Mouse (Mus musculus): ENCODE measurements around the gene Cxcl1. TPM values are rescaled to one million over a fixed set of nuclear protein-coding genes. Genes with fewer than 3 reads are reported as not detected.

Cxcl1 gene
- polyA plus RNA-seq, 1 experiment, result 5.4 TPM

GRCm38 (mm10) chr5:90857463-90857862 is 33.6 kb upstream of the Cxcl1 start:
- H3K4me1 ChIP-seq (replicated peaks; ENCODE audit: control insufficient read depth, insufficient read depth, low read length), result no peaks in the 10 kb centered on the region
- no peaks in the 10 kb centered on the region for H3K36me3 ChIP-seq (ENCODE audit: control insufficient read depth, insufficient read depth, low read length)
- no peak for DNase-seq
- no peaks in the 10 kb centered on the region for H3K27me3 ChIP-seq (ENCODE audit: control insufficient read depth, insufficient read depth, low read length)
- no peak overlapping the region for H3K27ac ChIP-seq (ENCODE audit: control insufficient read depth, insufficient read depth, low read length)
- H3K4me3 ChIP-seq (ENCODE audit: control insufficient read depth, insufficient read depth, low read length), result no peak overlapping the region
- 79% methylated on average over 5 of the region's 5 CpGs for WGBS
- no peak for TF ChIP-seq POLR2A (IDR thresholded peaks at IDR 0.05; ENCODE audit: control insufficient read depth, extremely low read depth, insufficient read depth, low read length, poor library complexity)
- TF ChIP-seq CTCF (IDR thresholded peaks at IDR 0.05; ENCODE audit: borderline replicate concordance, control insufficient read depth, extremely low read depth, insufficient read depth, low read length, poor library complexity), result no peak

DNA sequence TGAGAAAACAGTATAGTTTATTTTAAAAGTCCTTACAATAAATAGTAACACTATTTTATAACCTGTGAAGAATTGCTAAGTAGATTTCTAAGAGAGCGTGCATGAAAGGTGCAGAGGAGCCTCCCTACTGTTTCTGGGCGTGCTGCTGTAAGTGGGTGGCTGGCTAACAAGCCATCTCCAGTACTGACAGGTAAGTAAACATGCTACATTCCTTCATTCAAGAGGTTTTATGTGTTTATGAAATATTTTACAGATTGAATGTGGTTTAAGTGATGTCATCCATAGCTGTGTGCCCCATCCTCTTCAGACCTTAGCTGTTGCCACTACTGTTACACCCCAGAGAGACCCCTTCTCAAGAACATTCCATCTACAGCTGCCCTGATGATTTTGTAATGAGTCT is 32.6 kb upstream of the Cxcl1 start:
- Histone ChIP-seq H3K4me3 (ENCODE audit: control insufficient read depth, insufficient read depth, low read length) (no peak overlapping the region), H3K27me3 (ENCODE audit: control insufficient read depth, insufficient read depth, low read length) (no peaks in the 10 kb centered on the region), H3K27ac (ENCODE audit: control insufficient read depth, insufficient read depth, low read length) (no peak overlapping the region), H3K36me3 (ENCODE audit: control insufficient read depth, insufficient read depth, low read length) (no peaks in the 10 kb centered on the region), H3K4me1 (replicated peaks; ENCODE audit: control insufficient read depth, insufficient read depth, low read length) (no peaks in the 10 kb centered on the region)
- TF ChIP-seq POLR2A (IDR thresholded peaks at IDR 0.05; ENCODE audit: control insufficient read depth, extremely low read depth, insufficient read depth, low read length, poor library complexity) (no peak), CTCF (IDR thresholded peaks at IDR 0.05; ENCODE audit: borderline replicate concordance, control insufficient read depth, extremely low read depth, insufficient read depth, low read length, poor library complexity) (no peak)
- 97% methylated on average over 2 of the region's 2 CpGs for WGBS
- DNase-seq, result no peak

DNA sequence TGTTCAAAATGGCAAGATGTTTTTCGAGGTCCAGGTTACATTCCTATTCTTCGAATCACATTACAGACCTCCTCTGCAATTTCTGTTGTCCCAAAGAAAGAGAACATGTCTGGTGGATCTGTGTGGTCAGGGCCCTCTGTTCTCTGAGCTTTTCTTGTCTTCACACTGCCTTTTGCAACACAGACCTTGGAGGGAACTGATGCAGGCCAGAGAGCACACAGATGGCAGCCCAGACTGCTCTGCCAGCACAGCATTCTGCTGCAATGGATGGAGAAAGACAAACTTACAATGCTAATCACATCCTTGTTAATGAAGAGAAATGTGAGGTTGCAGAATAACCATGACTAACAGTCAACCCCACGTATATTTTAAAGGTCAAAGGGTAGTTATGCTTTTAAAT is 32.0 kb upstream of the Cxcl1 start:
- H3K27me3 ChIP-seq (ENCODE audit: control insufficient read depth, insufficient read depth, low read length), result no peaks in the 10 kb centered on the region
- no peak overlapping the region for H3K4me3 ChIP-seq (ENCODE audit: control insufficient read depth, insufficient read depth, low read length)
- H3K36me3 ChIP-seq (ENCODE audit: control insufficient read depth, insufficient read depth, low read length), result no peaks in the 10 kb centered on the region
- DNase-seq, result no peak
- WGBS, result 91% methylated on average over 3 of the region's 3 CpGs
- no peak overlapping the region for H3K27ac ChIP-seq (ENCODE audit: control insufficient read depth, insufficient read depth, low read length)
- no peaks in the 10 kb centered on the region for H3K4me1 ChIP-seq (replicated peaks; ENCODE audit: control insufficient read depth, insufficient read depth, low read length)
- TF ChIP-seq POLR2A (IDR thresholded peaks at IDR 0.05; ENCODE audit: control insufficient read depth, extremely low read depth, insufficient read depth, low read length, poor library complexity), result no peak
- TF ChIP-seq CTCF (IDR thresholded peaks at IDR 0.05; ENCODE audit: borderline replicate concordance, control insufficient read depth, extremely low read depth, insufficient read depth, low read length, poor library complexity), result no peak

DNA sequence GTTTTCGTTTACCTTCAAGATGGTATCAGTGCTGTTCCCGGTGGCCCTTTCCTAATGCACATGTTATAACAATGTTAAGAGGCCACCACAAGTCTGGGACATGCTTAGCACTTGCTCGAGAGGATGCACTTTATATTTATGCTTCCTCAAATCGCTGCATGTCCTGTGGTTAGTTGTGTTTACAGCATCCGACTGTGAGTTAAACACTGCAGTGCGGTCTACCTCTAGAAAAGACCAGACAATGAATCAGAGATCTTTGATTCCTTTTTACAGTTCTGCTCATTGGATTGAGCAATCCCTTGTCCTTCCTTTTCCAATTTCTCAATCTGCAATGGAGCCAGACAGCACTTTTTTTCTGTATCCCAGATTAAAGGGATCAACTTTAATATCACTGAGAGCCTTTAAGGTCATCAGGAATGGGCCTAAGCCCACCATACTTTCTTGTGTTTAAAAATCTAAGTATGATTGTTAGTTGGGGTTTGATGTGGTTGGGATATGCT is 29.1 kb upstream of the Cxcl1 start:
- H3K4me1 ChIP-seq (replicated peaks; ENCODE audit: control insufficient read depth, insufficient read depth, low read length), result no peaks in the 10 kb centered on the region
- DNase-seq, result no peak
- no peaks in the 10 kb centered on the region for H3K36me3 ChIP-seq (ENCODE audit: control insufficient read depth, insufficient read depth, low read length)
- 77% methylated on average over 6 of the region's 6 CpGs for WGBS
- TF ChIP-seq CTCF (IDR thresholded peaks at IDR 0.05; ENCODE audit: borderline replicate concordance, control insufficient read depth, extremely low read depth, insufficient read depth, low read length, poor library complexity) (no peak), POLR2A (IDR thresholded peaks at IDR 0.05; ENCODE audit: control insufficient read depth, extremely low read depth, insufficient read depth, low read length, poor library complexity) (no peak)
- H3K4me3 ChIP-seq (ENCODE audit: control insufficient read depth, insufficient read depth, low read length), result no peak overlapping the region
- no peaks in the 10 kb centered on the region for H3K27me3 ChIP-seq (ENCODE audit: control insufficient read depth, insufficient read depth, low read length)
- H3K27ac ChIP-seq (ENCODE audit: control insufficient read depth, insufficient read depth, low read length), result no peak overlapping the region

GRCm38 (mm10) chr5:90866770-90867169 is 24.3 kb upstream of the Cxcl1 start:
- Histone ChIP-seq H3K4me3 (ENCODE audit: control insufficient read depth, insufficient read depth, low read length) (no peak overlapping the region), H3K36me3 (ENCODE audit: control insufficient read depth, insufficient read depth, low read length) (no peaks in the 10 kb centered on the region), H3K27me3 (ENCODE audit: control insufficient read depth, insufficient read depth, low read length) (no peaks in the 10 kb centered on the region), H3K27ac (ENCODE audit: control insufficient read depth, insufficient read depth, low read length) (no peak overlapping the region), H3K4me1 (replicated peaks; ENCODE audit: control insufficient read depth, insufficient read depth, low read length) (no peaks in the 10 kb centered on the region)
- DNase-seq, result no peak
- TF ChIP-seq CTCF (IDR thresholded peaks at IDR 0.05; ENCODE audit: borderline replicate concordance, control insufficient read depth, extremely low read depth, insufficient read depth, low read length, poor library complexity) (no peak), POLR2A (IDR thresholded peaks at IDR 0.05; ENCODE audit: control insufficient read depth, extremely low read depth, insufficient read depth, low read length, poor library complexity) (no peak)

DNA sequence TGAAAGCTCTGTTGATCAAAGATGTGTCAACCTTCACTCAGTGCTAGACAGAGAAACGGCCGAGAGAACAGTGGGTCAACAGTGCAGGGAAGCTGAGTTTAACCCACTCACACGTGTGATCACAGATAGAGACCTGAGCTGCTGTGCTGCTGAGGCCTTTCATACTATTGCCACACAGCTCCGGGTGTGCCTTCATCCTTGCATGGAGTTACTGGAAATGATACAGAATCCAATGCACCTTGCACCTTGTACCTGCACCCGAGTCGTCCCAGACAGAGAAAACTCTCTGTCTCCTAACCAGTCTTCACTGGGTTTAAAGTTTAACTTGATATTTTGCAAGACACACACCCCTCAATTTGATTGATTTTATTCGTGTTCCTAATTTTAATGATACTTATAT is 18.7 kb upstream of the Cxcl1 start:
- TF ChIP-seq CTCF (IDR thresholded peaks at IDR 0.05; ENCODE audit: borderline replicate concordance, control insufficient read depth, extremely low read depth, insufficient read depth, low read length, poor library complexity) (no peak), POLR2A (IDR thresholded peaks at IDR 0.05; ENCODE audit: control insufficient read depth, extremely low read depth, insufficient read depth, low read length, poor library complexity) (no peak)
- no peak overlapping the region for H3K27ac ChIP-seq (ENCODE audit: control insufficient read depth, insufficient read depth, low read length)

DNA sequence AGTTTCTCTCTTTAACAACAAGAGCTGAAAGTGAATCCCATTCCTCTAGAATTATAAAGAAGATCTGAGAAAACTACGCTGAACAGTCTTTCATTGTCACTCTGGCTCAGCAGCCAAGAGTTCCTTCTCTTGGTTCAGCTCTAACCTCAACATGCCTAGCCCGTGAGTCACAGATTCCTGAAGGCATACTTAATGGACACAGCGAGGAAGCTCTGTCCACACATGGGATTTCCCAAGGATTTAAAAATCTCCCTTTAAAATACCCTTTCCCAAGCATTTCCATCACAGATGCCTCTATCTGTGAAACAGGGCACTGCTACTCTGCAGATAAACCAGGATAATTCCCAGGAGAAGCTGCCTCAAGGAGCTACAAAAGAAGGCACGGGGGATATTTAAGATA is 15.0 kb upstream of the Cxcl1 start:
- DNase-seq, result no peak
- no peak overlapping the region for H3K27ac ChIP-seq (ENCODE audit: control insufficient read depth, insufficient read depth, low read length)
- 94% methylated on average over 4 of the region's 4 CpGs for WGBS
- no peaks in the 10 kb centered on the region for H3K36me3 ChIP-seq (ENCODE audit: control insufficient read depth, insufficient read depth, low read length)
- TF ChIP-seq POLR2A (IDR thresholded peaks at IDR 0.05; ENCODE audit: control insufficient read depth, extremely low read depth, insufficient read depth, low read length, poor library complexity) (no peak), CTCF (IDR thresholded peaks at IDR 0.05; ENCODE audit: borderline replicate concordance, control insufficient read depth, extremely low read depth, insufficient read depth, low read length, poor library complexity) (no peak)
- no peaks in the 10 kb centered on the region for H3K27me3 ChIP-seq (ENCODE audit: control insufficient read depth, insufficient read depth, low read length)
- no peak overlapping the region for H3K4me3 ChIP-seq (ENCODE audit: control insufficient read depth, insufficient read depth, low read length)
- no peaks in the 10 kb centered on the region for H3K4me1 ChIP-seq (replicated peaks; ENCODE audit: control insufficient read depth, insufficient read depth, low read length)

More for the DNA sequence above, 18.7 kb upstream of the Cxcl1 start:
- Histone ChIP-seq H3K4me1 (replicated peaks; ENCODE audit: control insufficient read depth, insufficient read depth, low read length) (no peaks in the 10 kb centered on the region), H3K27me3 (ENCODE audit: control insufficient read depth, insufficient read depth, low read length) (no peaks in the 10 kb centered on the region), H3K4me3 (ENCODE audit: control insufficient read depth, insufficient read depth, low read length) (no peak overlapping the region), H3K36me3 (ENCODE audit: control insufficient read depth, insufficient read depth, low read length) (no peaks in the 10 kb centered on the region)
- DNase-seq, result no peak
- WGBS, result 90% methylated on average over 7 of the region's 7 CpGs
